Mouse (Mus musculus) brown adipose tissue, adult 24 weeks (tissue): ENCODE data around the gene S100z. TPM values are rescaled to one million over a fixed set of nuclear protein-coding genes. Genes with fewer than 3 reads are reported as not detected.

ENCODE experiments used
- H3K27ac ChIP-seq: fragments of 200-500 bp; replicated peaks from 2 replicates; pipeline ENCODE4 v1.5.1; 2012; ENCODE audit warnings: low read depth, mild to moderate bottlenecking, low read length
- H3K4me1 ChIP-seq: fragments of 200-500 bp; 2 replicates; pipeline ENCODE4 v1.6.1; 2012; ENCODE audit warnings: low read length, mixed read lengths; ENCODE audit not compliant: control insufficient read depth, insufficient read depth, insufficient read length
- H3K4me3 ChIP-seq: fragments of 200-500 bp; 2 replicates; pipeline ENCODE4 v1.5.1; 2012; ENCODE audit warnings: low read depth, mild to moderate bottlenecking, low read length, moderate library complexity; ENCODE audit not compliant: insufficient read depth
- polyA plus RNA-seq: library from polyadenylated mRNA; stranded (reverse); fragments of >200 nt; gene quantifications from 2 replicates; pipeline ENCODE4 v1.2.4, GENCODE M21; 2012; ENCODE audit not compliant: missing spikeins, insufficient read depth, insufficient read length

Gene S100z
- not detected in 2 replicates for polyA plus RNA-seq

- no peaks in the 10 kb centered on the region for H3K4me1 ChIP-seq
- no peak within 1 kb of the TSS for H3K27ac ChIP-seq
- H3K4me3 ChIP-seq, result no peak within 1 kb of the TSS
These were observed at the start of gene S100z for GRCm38 (mm10) chr13:95478671-95479413. S100z (minus strand) TSS chr13:95478721.

- no peak within 1 kb of the TSS for H3K27ac ChIP-seq
- peak within 1 kb of the TSS; percentile 54 for H3K4me3 ChIP-seq
- H3K4me1 ChIP-seq, result peaks cover 2% of the 10 kb centered on the region; the same call in 1 of the 2 replicates
These were observed 46.4 kb upstream of the S100z start, which contains the start of gene F2rl1 for GRCm38 (mm10) chr13:95524674-95525491. F2rl1 (minus strand) TSS chr13:95525227.

GRCm38 (mm10) chr13:95524424-95524673 is 45.8 kb upstream of the S100z start:
- H3K27ac ChIP-seq, result no peak overlapping the region
- H3K4me3 ChIP-seq, result peak overlapping the region; percentile 54

GRCm38 (mm10) chr13:95523659-95524423 is 45.3 kb upstream of the S100z start:
- Histone ChIP-seq H3K27ac (no peak overlapping the region), H3K4me1 (peaks cover 2% of the 10 kb centered on the region; the same call in 1 of the 2 replicates), H3K4me3 (peak overlapping the region; percentile 54)

More at GRCm38 (mm10) chr13:95524424-95524673, 45.8 kb upstream of the S100z start:
- H3K4me1 ChIP-seq, result peaks cover 2% of the 10 kb centered on the region; the same call in 1 of the 2 replicates

- no peak overlapping the region for H3K27ac ChIP-seq
- no peak overlapping the region for H3K4me3 ChIP-seq
- peaks cover 2% of the 10 kb centered on the region; the same call in 1 of the 2 replicates for H3K4me1 ChIP-seq
These were observed 43.7 kb upstream of the S100z start for GRCm38 (mm10) chr13:95522176-95522575.

- Histone ChIP-seq H3K4me1 (peaks cover 2% of the 10 kb centered on the region; the same call in 1 of the 2 replicates), H3K27ac (no peak overlapping the region), H3K4me3 (no peak overlapping the region)
These were observed 42.5 kb upstream of the S100z start for GRCm38 (mm10) chr13:95521029-95521428.

GRCm38 (mm10) chr13:95514756-95515155 is 36.2 kb upstream of the S100z start:
- no peaks in the 10 kb centered on the region for H3K4me1 ChIP-seq
- H3K27ac ChIP-seq, result no peak overlapping the region
- H3K4me3 ChIP-seq, result no peak overlapping the region

- H3K4me3 ChIP-seq, result no peak overlapping the region
- H3K4me1 ChIP-seq, result no peaks in the 10 kb centered on the region
These were observed 31.5 kb upstream of the S100z start for GRCm38 (mm10) chr13:95510054-95510453.

GRCm38 (mm10) chr13:95503279-95503917 is 24.9 kb upstream of the S100z start:
- H3K27ac ChIP-seq, result no peak overlapping the region
- no peaks in the 10 kb centered on the region for H3K4me1 ChIP-seq
- H3K4me3 ChIP-seq, result no peak overlapping the region

More at GRCm38 (mm10) chr13:95510054-95510453, 31.5 kb upstream of the S100z start:
- H3K27ac ChIP-seq, result no peak overlapping the region

- Histone ChIP-seq H3K27ac (no peak overlapping the region), H3K4me1 (peaks cover 3% of the 10 kb centered on the region; the same call in 1 of the 2 replicates), H3K4me3 (no peak overlapping the region)
These were observed 18.1 kb upstream of the S100z start for GRCm38 (mm10) chr13:95496601-95497000.

- Histone ChIP-seq H3K4me1 (peaks cover 3% of the 10 kb centered on the region; the same call in 1 of the 2 replicates), H3K4me3 (no peak overlapping the region), H3K27ac (no peak overlapping the region)
These were observed 16.3 kb upstream of the S100z start for GRCm38 (mm10) chr13:95494812-95495211.

- peaks cover 3% of the 10 kb centered on the region; the same call in 1 of the 2 replicates for H3K4me1 ChIP-seq
- H3K27ac ChIP-seq, result no peak overlapping the region
- no peak overlapping the region for H3K4me3 ChIP-seq
These were observed 14.8 kb upstream of the S100z start for GRCm38 (mm10) chr13:95493296-95493695.

- H3K4me1 ChIP-seq, result peaks cover 3% of the 10 kb centered on the region; the same call in 1 of the 2 replicates
- no peak overlapping the region for H3K27ac ChIP-seq
- no peak overlapping the region for H3K4me3 ChIP-seq
These were observed 12.8 kb upstream of the S100z start for GRCm38 (mm10) chr13:95491327-95491726.

- H3K4me1 ChIP-seq, result no peaks in the 10 kb centered on the region
- no peak overlapping the region for H3K4me3 ChIP-seq
- no peak overlapping the region for H3K27ac ChIP-seq
These were observed 6.1 kb upstream of the S100z start for GRCm38 (mm10) chr13:95484664-95485063.
